Mouse (Mus musculus): ENCODE data around the gene Vsnl1. TPM values are rescaled to one million over a fixed set of nuclear protein-coding genes. Genes with fewer than 3 reads are reported as not detected.

The Vsnl1 gene
- 3.5 and 3.6 TPM in 2 replicates for polyA plus RNA-seq (2014; fragmentation: Nextera tagmentation; extraction: Ambion mirVana)

GRCm38 (mm10) chr12:11436497-11437265, at the start of gene Vsnl1:
TSS of gene Vsnl1 (minus strand) at chr12:11436613.
- peak; percentile 90 for DNase-seq (ENCODE audit: low spot score)
- H3K4me1 ChIP-seq (ENCODE audit: control insufficient read depth, insufficient read depth, low read length) = no peaks in the 10 kb centered on the region
- peak; percentile 96 for ATAC-seq (replicated peaks; ENCODE audit: insufficient number of reproducible peaks, low FRiP score, low TSS enrichment, low read depth)
- peak within 1 kb of the TSS; percentile 34 for H3K4me3 ChIP-seq (ENCODE audit: low read depth, low read length)
- 5% methylated on average over 34 of the region's 34 CpGs for WGBS
- peak within 1 kb of the TSS; percentile 42 for H3K4me2 ChIP-seq (ENCODE audit: low read depth, low read length)
- 0 out of 2 replicates have a peak, but pooled peaks cover 2% of the 10 kb centered on the region for H3K27me3 ChIP-seq (ENCODE audit: control insufficient read depth, insufficient read depth, low read length)
- H3K27ac ChIP-seq (replicated peaks; ENCODE audit: low read depth, low read length) = no peak within 1 kb of the TSS
- peak within 1 kb of the TSS; percentile 37 for H3K9ac ChIP-seq (replicated peaks; ENCODE audit: low read length)
- H3K9me3 ChIP-seq (replicated peaks; ENCODE audit: control insufficient read depth, low read length) = no peaks in the 10 kb centered on the region
- H3K36me3 ChIP-seq (replicated peaks; ENCODE audit: control insufficient read depth, insufficient read depth, low read depth, low read length) = no peaks in the 10 kb centered on the region

GRCm38 (mm10) chr12:11456632-11457031, 20.2 kb upstream of the Vsnl1 start:
- no peak for DNase-seq (ENCODE audit: low spot score)
- Histone ChIP-seq H3K4me1 (ENCODE audit: control insufficient read depth, insufficient read depth, low read length) (no peaks in the 10 kb centered on the region), H3K9ac (replicated peaks; ENCODE audit: low read length) (no peak overlapping the region), H3K27me3 (ENCODE audit: control insufficient read depth, insufficient read depth, low read length) (no peaks in the 10 kb centered on the region), H3K27ac (replicated peaks; ENCODE audit: low read depth, low read length) (no peak overlapping the region), H3K9me3 (replicated peaks; ENCODE audit: control insufficient read depth, low read length) (no peaks in the 10 kb centered on the region), H3K36me3 (replicated peaks; ENCODE audit: control insufficient read depth, insufficient read depth, low read depth, low read length) (no peaks in the 10 kb centered on the region), H3K4me3 (ENCODE audit: low read depth, low read length) (no peak overlapping the region), H3K4me2 (ENCODE audit: low read depth, low read length) (no peak overlapping the region)
- WGBS = 67% methylated on average over 4 of the region's 4 CpGs
- no peak for ATAC-seq (replicated peaks; ENCODE audit: insufficient number of reproducible peaks, low FRiP score, low TSS enrichment, low read depth)

DNA sequence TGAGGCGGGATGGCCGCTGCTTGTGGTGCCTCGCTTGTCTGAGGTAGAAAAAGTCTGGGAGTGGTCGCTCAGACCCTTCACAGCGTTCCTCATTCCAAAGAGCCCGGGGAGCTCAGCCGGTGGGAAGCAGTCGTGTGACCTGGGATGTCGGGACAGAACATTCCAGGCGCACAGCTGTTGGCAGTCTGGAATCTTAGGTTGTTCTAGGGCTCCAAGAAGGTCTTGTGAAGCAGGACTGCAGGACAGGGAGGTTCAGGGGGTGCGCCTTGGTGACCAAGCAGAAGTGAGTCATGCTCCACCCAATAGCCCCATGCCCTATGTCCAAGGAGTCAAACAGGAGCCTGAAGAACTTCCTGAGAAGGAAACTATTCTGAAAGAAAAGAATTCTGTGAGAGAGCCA, 19.8 kb upstream of the Vsnl1 start:
- Histone ChIP-seq H3K4me2 (ENCODE audit: low read depth, low read length) (peak overlapping the region; percentile 89), H3K27ac (replicated peaks; ENCODE audit: low read depth, low read length) (no peak overlapping the region), H3K9ac (replicated peaks; ENCODE audit: low read length) (peak overlapping the region; percentile 66), H3K4me1 (ENCODE audit: control insufficient read depth, insufficient read depth, low read length) (no peaks in the 10 kb centered on the region), H3K36me3 (replicated peaks; ENCODE audit: control insufficient read depth, insufficient read depth, low read depth, low read length) (no peaks in the 10 kb centered on the region), H3K4me3 (ENCODE audit: low read depth, low read length) (peak overlapping the region; percentile 56), H3K9me3 (replicated peaks; ENCODE audit: control insufficient read depth, low read length) (no peaks in the 10 kb centered on the region), H3K27me3 (ENCODE audit: control insufficient read depth, insufficient read depth, low read length) (no peaks in the 10 kb centered on the region)
- ATAC-seq (replicated peaks; ENCODE audit: insufficient number of reproducible peaks, low FRiP score, low TSS enrichment, low read depth) (no peak), DNase-seq (ENCODE audit: low spot score) (peak; percentile 2)
- WGBS = 6% methylated on average over 11 of the region's 11 CpGs

DNA sequence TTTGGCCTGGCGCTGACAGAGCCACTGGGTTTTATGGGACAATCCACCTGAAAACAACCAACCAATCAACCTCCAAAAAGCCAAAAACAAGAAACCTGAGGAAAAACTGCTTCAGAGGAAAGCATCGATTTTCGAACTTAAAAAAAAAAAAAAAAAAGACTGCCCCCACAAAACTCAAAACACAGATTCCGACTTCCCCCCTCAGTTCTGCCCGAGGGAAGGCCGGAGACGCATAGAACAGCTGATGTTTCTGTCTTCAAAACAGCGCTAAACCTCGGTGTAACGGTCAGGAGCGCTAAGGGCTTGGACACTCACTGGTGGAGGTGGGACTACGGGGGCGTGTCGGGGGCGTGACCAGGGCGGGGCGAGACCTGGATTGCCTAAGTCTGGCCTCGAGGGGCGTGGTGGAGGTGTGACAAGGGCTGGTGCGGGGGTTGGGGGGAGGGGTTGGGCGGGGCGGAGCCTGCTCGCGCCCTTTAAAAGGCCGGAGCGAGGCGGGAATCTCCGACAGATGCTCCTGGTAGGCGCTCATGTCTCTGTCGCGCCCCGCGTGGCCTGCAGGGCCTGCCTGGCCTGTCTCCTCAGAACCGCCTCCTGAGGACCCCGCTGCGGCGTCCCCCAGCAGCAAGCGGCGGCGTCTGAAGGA, 19.3 kb upstream of the Vsnl1 start, which contains the start of gene Rad51ap2:
Gene Rad51ap2, plus strand, starts transcription at position 531 of the 646 bp plus-strand sequence.
- Histone ChIP-seq H3K27me3 (ENCODE audit: control insufficient read depth, insufficient read depth, low read length) (no peaks in the 10 kb centered on the region), H3K4me2 (ENCODE audit: low read depth, low read length) (peak within 1 kb of the TSS; percentile 89), H3K27ac (replicated peaks; ENCODE audit: low read depth, low read length) (no peak within 1 kb of the TSS), H3K9me3 (replicated peaks; ENCODE audit: control insufficient read depth, low read length) (no peaks in the 10 kb centered on the region), H3K4me1 (ENCODE audit: control insufficient read depth, insufficient read depth, low read length) (no peaks in the 10 kb centered on the region), H3K9ac (replicated peaks; ENCODE audit: low read length) (peak within 1 kb of the TSS; percentile 66), H3K36me3 (replicated peaks; ENCODE audit: control insufficient read depth, insufficient read depth, low read depth, low read length) (no peaks in the 10 kb centered on the region), H3K4me3 (ENCODE audit: low read depth, low read length) (peak within 1 kb of the TSS; percentile 56)
- ATAC-seq (replicated peaks; ENCODE audit: insufficient number of reproducible peaks, low FRiP score, low TSS enrichment, low read depth) (peak; percentile 99), DNase-seq (ENCODE audit: low spot score) (peak; percentile 97)
- WGBS = 1% methylated on average over 39 of the region's 40 CpGs

GRCm38 (mm10) chr12:11454146-11454545, 17.7 kb upstream of the Vsnl1 start:
- no peak overlapping the region for H3K9ac ChIP-seq (replicated peaks; ENCODE audit: low read length)
- DNase-seq (ENCODE audit: low spot score) (no peak), ATAC-seq (replicated peaks; ENCODE audit: insufficient number of reproducible peaks, low FRiP score, low TSS enrichment, low read depth) (no peak)
- no peak overlapping the region for H3K4me2 ChIP-seq (ENCODE audit: low read depth, low read length)
- H3K4me3 ChIP-seq (ENCODE audit: low read depth, low read length) = no peak overlapping the region
- no peaks in the 10 kb centered on the region for H3K9me3 ChIP-seq (replicated peaks; ENCODE audit: control insufficient read depth, low read length)
- no peaks in the 10 kb centered on the region for H3K36me3 ChIP-seq (replicated peaks; ENCODE audit: control insufficient read depth, insufficient read depth, low read depth, low read length)
- H3K27ac ChIP-seq (replicated peaks; ENCODE audit: low read depth, low read length) = no peak overlapping the region
- WGBS = 62% methylated on average over 5 of the region's 5 CpGs
- no peaks in the 10 kb centered on the region for H3K27me3 ChIP-seq (ENCODE audit: control insufficient read depth, insufficient read depth, low read length)
- no peaks in the 10 kb centered on the region for H3K4me1 ChIP-seq (ENCODE audit: control insufficient read depth, insufficient read depth, low read length)

GRCm38 (mm10) chr12:11437907-11438447, 1.6 kb upstream of the Vsnl1 start:
- DNase-seq (ENCODE audit: low spot score) (peak; percentile 7), ATAC-seq (replicated peaks; ENCODE audit: insufficient number of reproducible peaks, low FRiP score, low TSS enrichment, low read depth) (no peak)
- 19% methylated on average over 23 of the region's 23 CpGs for WGBS
- Histone ChIP-seq H3K4me3 (ENCODE audit: low read depth, low read length) (no peak overlapping the region), H3K36me3 (replicated peaks; ENCODE audit: control insufficient read depth, insufficient read depth, low read depth, low read length) (no peaks in the 10 kb centered on the region), H3K4me2 (ENCODE audit: low read depth, low read length) (peak overlapping the region; percentile 42), H3K27me3 (ENCODE audit: control insufficient read depth, insufficient read depth, low read length) (0 out of 2 replicates have a peak, but pooled peaks cover under 1% of the 10 kb centered on the region), H3K9me3 (replicated peaks; ENCODE audit: control insufficient read depth, low read length) (no peaks in the 10 kb centered on the region), H3K9ac (replicated peaks; ENCODE audit: low read length) (no peak overlapping the region), H3K4me1 (ENCODE audit: control insufficient read depth, insufficient read depth, low read length) (no peaks in the 10 kb centered on the region), H3K27ac (replicated peaks; ENCODE audit: low read depth, low read length) (no peak overlapping the region)

GRCm38 (mm10) chr12:11437266-11437906, 973 bp upstream of the Vsnl1 start:
- H3K27me3 ChIP-seq (ENCODE audit: control insufficient read depth, insufficient read depth, low read length) = 0 out of 2 replicates have a peak, but pooled peaks cover 2% of the 10 kb centered on the region
- ATAC-seq (replicated peaks; ENCODE audit: insufficient number of reproducible peaks, low FRiP score, low TSS enrichment, low read depth) (peak; percentile 74), DNase-seq (ENCODE audit: low spot score) (peak; percentile 92)
- peak overlapping the region; percentile 42 for H3K4me2 ChIP-seq (ENCODE audit: low read depth, low read length)
- H3K9ac ChIP-seq (replicated peaks; ENCODE audit: low read length) = peak overlapping the region; percentile 37; the same call in 1 of the 2 replicates
- 16% methylated on average over 17 of the region's 17 CpGs for WGBS
- H3K9me3 ChIP-seq (replicated peaks; ENCODE audit: control insufficient read depth, low read length) = no peaks in the 10 kb centered on the region
- H3K4me1 ChIP-seq (ENCODE audit: control insufficient read depth, insufficient read depth, low read length) = no peaks in the 10 kb centered on the region
- peak overlapping the region; percentile 34 for H3K4me3 ChIP-seq (ENCODE audit: low read depth, low read length)
- no peak overlapping the region for H3K27ac ChIP-seq (replicated peaks; ENCODE audit: low read depth, low read length)
- H3K36me3 ChIP-seq (replicated peaks; ENCODE audit: control insufficient read depth, insufficient read depth, low read depth, low read length) = no peaks in the 10 kb centered on the region

Data from embryonic facial prominence, embryonic 11.5 days (tissue).